Mouse (Mus musculus): ENCODE data around the gene Il16.

- TF ChIP-seq GATA1 (IDR thresholded peaks at IDR 0.05; ENCODE audit: low read length) (no peak), TAL1 (IDR thresholded peaks at IDR 0.05; ENCODE audit: low read length) (no peak)
Observed at GRCm38 (mm10) chr7:83675545-83676254, 69.8 kb downstream of the Il16 start.
